Mouse (Mus musculus) left cerebral cortex, adult 11 months (tissue): Measurements from ENCODE around the gene Ryk.
"Not testable (repeated sequence)": the region's sequence is repeated elsewhere in the genome, so short reads cannot be mapped to it uniquely, and the experiment has no call there.

Experiments used
- DNase-seq: peaks from one replicate; pipeline ENCODE4 v3.0.0; 2022; ENCODE audit warnings: low spot score

Gene Ryk

GRCm38 (mm10) chr9:102907521-102908246 lies 73.0 kb downstream of the Ryk start:
- no peak for DNase-seq

- no peak for DNase-seq
These were observed 76.8 kb downstream of the Ryk start for GRCm38 (mm10) chr9:102911526-102911925.

DNA sequence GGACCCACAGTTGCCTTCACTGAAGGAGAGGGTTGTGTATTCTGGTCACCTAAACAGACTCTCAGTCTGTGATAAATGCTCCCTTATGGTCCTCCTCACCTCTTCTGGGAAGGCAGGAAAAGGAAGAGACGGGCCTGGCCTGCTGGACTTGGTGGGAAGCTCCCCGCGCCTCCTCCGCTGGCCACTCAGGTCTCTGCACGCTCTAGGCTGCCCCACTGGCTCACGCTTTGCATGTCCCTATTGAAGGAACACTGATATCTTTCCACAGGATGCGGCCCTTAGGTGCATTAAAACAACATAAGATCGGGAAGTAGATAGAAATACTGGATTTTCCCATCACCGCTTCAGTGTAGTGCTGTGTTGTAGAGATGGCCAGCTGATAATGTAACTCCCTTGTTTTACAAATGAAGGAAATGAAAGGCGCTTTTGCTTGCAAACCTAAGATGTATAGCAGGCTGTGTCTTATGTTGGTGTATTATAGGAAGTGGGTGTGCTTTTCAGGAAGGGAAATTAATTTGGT lies 77.9 kb downstream of the Ryk start:
- DNase-seq: no peak

DNA sequence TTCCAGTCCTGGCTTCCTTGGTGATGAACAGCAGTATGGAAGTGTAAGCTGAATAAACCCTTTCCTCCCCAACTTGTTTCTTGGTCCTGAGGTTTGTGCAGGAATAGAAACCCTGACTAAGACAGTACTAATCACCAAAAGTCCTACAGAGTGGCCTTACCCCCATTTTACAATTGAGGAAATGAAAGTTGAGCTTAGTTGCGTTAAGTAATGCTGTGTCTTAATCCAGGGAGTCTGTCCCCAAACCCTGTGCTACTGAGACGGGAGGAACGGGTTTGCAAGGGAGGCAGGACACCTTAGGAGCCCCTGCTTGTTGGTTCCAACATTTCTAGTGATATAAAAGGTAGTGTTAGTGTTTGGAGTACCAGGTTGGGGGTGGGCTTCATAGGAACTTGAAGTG lies 78.9 kb downstream of the Ryk start:
- DNase-seq: not testable (repeated sequence)

GRCm38 (mm10) chr9:102914583-102914982 lies 79.9 kb downstream of the Ryk start:
- no peak for DNase-seq

DNA sequence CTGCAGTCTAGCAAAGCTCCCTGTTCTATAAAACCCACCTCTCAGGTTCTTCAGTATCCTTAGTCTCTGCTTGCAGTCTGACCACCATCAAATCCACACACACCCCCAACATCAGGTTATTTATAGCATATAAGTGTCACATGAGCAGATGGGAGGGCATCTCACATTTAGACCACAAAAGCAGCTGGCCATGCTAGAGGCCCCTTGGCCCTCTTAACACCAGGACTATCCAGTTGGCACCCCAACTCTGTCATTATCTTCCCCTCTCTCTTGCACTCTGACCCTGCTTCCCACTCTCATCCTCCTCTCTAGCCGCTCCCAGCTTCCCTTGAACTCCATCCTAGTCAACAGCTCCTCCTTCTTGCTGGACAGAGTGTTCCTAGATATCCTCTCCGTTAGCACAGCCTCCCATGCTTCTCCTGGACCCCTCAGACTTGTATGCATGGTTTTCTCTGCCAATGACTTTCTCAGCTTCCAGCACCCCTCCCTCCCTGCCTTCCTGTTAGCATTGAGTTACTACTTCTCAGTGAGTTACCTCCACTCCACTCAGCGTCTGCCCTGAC lies 80.7 kb downstream of the Ryk start:
- no peak for DNase-seq

DNA sequence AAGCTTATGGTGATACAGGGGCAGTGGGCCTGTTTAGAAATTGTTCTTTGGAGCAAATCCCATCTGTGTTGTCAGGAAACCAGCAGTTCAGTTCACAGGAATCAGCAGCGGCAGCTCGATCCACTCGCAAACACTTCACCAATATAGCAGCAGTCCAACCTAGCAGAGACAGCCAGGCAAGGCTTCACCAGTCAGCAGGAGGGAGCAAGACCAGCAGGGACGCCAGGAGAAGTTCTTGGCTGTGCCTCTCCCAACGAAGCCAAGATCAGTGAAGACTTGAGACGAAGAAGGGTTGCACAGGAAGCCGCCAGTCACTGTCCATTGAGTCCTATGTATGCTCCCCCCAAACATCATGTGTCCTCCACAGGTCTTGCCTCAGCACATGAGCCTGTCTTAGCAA lies 81.4 kb downstream of the Ryk start:
- DNase-seq: no peak

- no peak for DNase-seq
These were observed 82.9 kb downstream of the Ryk start for GRCm38 (mm10) chr9:102917532-102918129.

DNA sequence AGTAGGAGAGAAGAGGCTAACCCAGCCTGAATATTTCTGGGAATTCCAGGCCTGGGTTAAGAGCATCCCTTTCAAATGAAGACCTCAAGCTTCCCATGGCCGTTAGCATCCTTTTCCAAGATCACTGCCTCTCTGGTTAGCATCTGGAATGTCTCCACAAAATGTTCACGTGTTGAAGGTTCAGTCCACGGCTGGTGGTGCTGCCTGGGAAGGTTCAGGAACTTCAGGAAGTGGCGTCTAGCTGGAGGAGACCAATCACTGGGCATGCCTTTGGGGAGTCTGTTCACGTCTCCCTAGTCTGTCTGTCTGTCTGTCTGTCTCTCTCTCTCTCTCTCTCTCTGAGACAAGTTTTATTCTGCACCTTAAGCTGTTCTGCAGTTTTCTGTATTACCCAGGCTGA lies 84.8 kb downstream of the Ryk start:
- DNase-seq: no peak

DNA sequence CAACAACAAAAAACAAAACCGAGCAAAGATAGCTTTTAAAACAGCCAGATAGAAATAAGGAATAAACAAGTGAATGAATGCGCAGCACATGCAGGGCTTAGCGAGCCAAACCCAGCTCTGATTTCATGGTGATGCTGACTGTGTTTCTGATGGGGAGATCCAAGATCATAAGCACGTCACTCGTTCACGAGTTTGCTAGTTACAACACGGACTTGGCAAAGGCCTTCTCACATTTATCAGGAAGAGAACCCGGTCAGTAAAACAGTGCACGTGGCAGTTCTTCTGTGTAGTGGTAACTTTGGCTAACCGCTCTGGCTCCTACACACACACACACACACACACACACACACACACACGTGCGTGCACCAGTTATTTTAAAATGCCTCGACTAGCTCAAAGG lies 87.1 kb downstream of the Ryk start:
- no peak for DNase-seq

DNA sequence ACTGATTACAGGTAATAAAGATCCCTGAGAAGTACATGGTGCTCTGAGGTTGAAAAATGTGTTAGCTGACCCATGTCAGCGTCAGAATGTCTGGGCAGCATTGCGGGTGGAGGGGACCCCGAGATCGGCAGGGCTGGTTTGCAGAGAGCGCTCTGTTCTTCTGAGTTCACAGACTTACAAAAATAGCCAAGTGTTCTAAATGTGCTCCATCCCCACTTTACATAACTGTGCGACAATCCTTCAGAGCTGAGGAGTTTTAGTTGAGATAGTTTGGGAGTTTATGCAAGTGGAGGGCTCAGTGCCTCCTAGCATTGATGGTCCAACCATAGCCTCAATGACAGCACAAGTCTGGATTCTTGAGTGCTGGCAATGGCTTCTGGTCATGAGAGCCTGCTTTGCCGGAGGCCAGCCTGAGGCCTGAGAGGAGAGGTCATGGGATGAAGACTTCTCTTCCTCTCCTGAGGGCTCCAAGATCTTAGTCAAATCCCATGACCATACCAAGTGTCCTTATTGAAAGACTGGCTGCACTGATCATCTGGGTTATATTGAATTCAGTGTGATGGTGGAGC lies 88.2 kb downstream of the Ryk start:
- no peak for DNase-seq

GRCm38 (mm10) chr9:102923836-102924235 lies 89.1 kb downstream of the Ryk start:
- no peak for DNase-seq

- DNase-seq: no peak
These were observed 90.1 kb downstream of the Ryk start for GRCm38 (mm10) chr9:102924627-102925316.

GRCm38 (mm10) chr9:102926137-102926536 lies 91.4 kb downstream of the Ryk start:
- DNase-seq: no peak

- DNase-seq: no peak
These were observed 95.1 kb downstream of the Ryk start for GRCm38 (mm10) chr9:102929776-102930175.

- no peak for DNase-seq
These were observed 99.4 kb downstream of the Ryk start for GRCm38 (mm10) chr9:102933925-102934721.

GRCm38 (mm10) chr9:102942221-102942620 lies 107.5 kb downstream of the Ryk start:
- DNase-seq: no peak

- no peak for DNase-seq
These were observed 110.2 kb downstream of the Ryk start for GRCm38 (mm10) chr9:102944891-102945290.

DNA sequence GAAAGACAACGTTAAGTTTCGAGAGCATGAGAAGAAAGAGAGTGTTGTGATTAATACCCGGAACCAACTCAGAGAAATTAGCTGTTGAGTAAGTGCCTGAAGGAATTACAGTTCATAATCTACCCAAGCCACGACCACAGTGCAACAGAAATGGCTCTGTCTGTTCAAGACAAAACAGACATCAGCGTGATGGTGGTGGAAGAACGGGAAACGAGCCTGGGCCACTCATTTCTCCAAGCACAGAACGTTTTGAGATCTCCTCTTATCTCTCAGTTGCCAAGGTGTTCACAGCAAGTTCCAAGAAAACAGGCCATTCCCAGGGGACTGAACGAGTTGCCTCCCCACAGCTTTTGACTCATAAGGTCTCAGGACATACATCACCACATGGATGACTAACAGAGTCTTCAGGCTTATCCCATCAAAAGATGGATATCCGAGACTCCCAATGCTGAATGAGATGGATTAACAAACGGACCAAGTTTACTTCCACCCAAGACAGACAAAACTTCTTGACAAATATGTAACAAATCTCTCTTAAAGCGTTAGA lies 111.8 kb downstream of the Ryk start:
- DNase-seq: no peak

DNA sequence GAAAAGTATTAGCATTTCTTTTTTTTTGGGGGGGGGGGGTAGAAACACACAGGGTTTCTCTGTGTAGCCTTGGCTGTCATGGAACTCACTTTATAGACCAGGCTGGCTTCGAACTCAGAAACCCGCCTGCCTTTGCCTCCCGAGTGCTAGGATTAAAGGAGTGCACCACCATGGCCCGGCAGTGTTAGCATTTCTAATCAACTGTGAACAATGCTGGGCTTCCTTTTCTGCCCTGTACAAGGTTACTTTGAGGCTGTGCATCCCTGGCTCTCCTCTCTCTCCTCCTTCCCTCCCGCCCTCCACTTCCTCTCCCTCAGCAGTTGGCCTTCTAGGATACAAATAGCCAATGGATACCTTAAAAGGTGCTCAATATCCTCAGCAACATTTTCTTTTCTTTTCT lies 114.0 kb downstream of the Ryk start:
- no peak for DNase-seq
